Mouse (Mus musculus): ENCODE measurements at regions not wholly inside any gene's neighbourhood (a gene's known extent, or its start where the extent isn't known, plus 50 kb on each side); places are given as distances from the start of the nearest gene placed in this dataset.

- DNase-seq (ENCODE audit: low read depth, low spot score): no peak
Observed at GRCm38 (mm10) chr10:12059728-12060127, 716.5 kb downstream of the Epm2a start.

GRCm38 (mm10) chr10:12061069-12061861 lies 718.1 kb downstream of the Epm2a start:
- no peak for DNase-seq (ENCODE audit: low read depth, low spot score)

- DNase-seq (ENCODE audit: low read depth, low spot score): no peak
Observed at GRCm38 (mm10) chr10:12062302-12062701, 719.1 kb downstream of the Epm2a start.

- no peak for DNase-seq (ENCODE audit: low read depth, low spot score)
Observed at GRCm38 (mm10) chr10:12083961-12084360, 740.8 kb downstream of the Epm2a start.

- no peak for DNase-seq (ENCODE audit: low read depth, low spot score)
Observed at GRCm38 (mm10) chr10:12092521-12092920, 749.3 kb downstream of the Epm2a start.

- no peak for DNase-seq (ENCODE audit: low read depth, low spot score)
Observed at GRCm38 (mm10) chr10:12096678-12097077, 753.5 kb downstream of the Epm2a start.

GRCm38 (mm10) chr10:12107001-12107418 lies 762.2 kb downstream of the Utrn start:
- peak; percentile 32 for DNase-seq (ENCODE audit: low read depth, low spot score)

GRCm38 (mm10) chr10:12111720-12112119 lies 757.4 kb downstream of the Utrn start:
- DNase-seq (ENCODE audit: low read depth, low spot score): no peak

- no peak for DNase-seq (ENCODE audit: low read depth, low spot score)
Observed at GRCm38 (mm10) chr10:12115767-12116166, 753.4 kb downstream of the Utrn start.

GRCm38 (mm10) chr10:12116662-12117303 lies 752.4 kb downstream of the Utrn start:
- DNase-seq (ENCODE audit: low read depth, low spot score): no peak

- DNase-seq (ENCODE audit: low read depth, low spot score): no peak
Observed at GRCm38 (mm10) chr10:12124272-12124671, 744.9 kb downstream of the Utrn start.

- no peak for DNase-seq (ENCODE audit: low read depth, low spot score)
Observed at GRCm38 (mm10) chr10:12129486-12129885, 739.7 kb downstream of the Utrn start.

- no peak for DNase-seq (ENCODE audit: low read depth, low spot score)
Observed at GRCm38 (mm10) chr10:12144691-12145090, 724.5 kb downstream of the Utrn start.

- DNase-seq (ENCODE audit: low read depth, low spot score): no peak
Observed at GRCm38 (mm10) chr10:12146942-12147537, 722.1 kb downstream of the Utrn start.

GRCm38 (mm10) chr10:12170243-12170642 lies 698.9 kb downstream of the Utrn start:
- DNase-seq (ENCODE audit: low read depth, low spot score): no peak

- DNase-seq (ENCODE audit: low read depth, low spot score): no peak
Observed at GRCm38 (mm10) chr10:12174200-12174818, 694.9 kb downstream of the Utrn start.

GRCm38 (mm10) chr10:12175141-12175540 lies 694.0 kb downstream of the Utrn start:
- no peak for DNase-seq (ENCODE audit: low read depth, low spot score)

GRCm38 (mm10) chr10:12177482-12177881 lies 691.7 kb downstream of the Utrn start:
- DNase-seq (ENCODE audit: low read depth, low spot score): no peak

- no peak for DNase-seq (ENCODE audit: low read depth, low spot score)
Observed at GRCm38 (mm10) chr10:12180965-12181364, 688.2 kb downstream of the Utrn start.

- DNase-seq (ENCODE audit: low read depth, low spot score): no peak
Observed at GRCm38 (mm10) chr10:12186918-12187639, 682.1 kb downstream of the Utrn start.

GRCm38 (mm10) chr10:12187669-12188342 lies 681.4 kb downstream of the Utrn start:
- no peak for DNase-seq (ENCODE audit: low read depth, low spot score)
